Mouse (Mus musculus) embryo, embryonic 10.5 days (tissue): ENCODE data around the gene Mfsd6l.

Experiments
- DNase-seq: peaks from one replicate; pipeline ENCODE4 v3.0.0-alpha.2; 2015; ENCODE audit warnings: low spot score

Mfsd6l gene

DNA sequence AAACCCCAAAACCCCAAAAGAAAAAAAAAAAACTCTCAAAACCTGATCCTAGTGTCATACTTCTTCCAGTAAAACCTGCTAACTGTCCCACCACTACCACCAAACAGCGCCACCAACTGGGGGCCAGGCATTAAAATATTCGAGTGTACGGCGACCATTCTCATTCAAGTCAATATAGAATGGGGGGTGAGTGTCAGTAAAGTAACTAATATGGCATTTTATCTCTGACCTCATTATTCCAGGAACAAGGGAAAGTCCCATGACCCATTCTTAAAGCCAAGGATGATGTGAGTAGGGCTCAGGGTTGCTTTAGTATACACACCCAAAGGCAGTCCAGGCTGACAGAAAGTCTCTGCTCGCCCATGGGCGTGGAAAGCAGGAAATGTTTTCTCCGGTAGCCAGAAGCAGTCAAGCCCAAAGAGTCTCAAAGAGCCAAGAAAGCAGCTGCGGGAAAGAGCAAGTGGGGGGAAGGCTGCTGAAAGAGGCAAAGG lies 2.0 kb upstream of the Mfsd6l start:
- peak; percentile 53 for DNase-seq

DNA sequence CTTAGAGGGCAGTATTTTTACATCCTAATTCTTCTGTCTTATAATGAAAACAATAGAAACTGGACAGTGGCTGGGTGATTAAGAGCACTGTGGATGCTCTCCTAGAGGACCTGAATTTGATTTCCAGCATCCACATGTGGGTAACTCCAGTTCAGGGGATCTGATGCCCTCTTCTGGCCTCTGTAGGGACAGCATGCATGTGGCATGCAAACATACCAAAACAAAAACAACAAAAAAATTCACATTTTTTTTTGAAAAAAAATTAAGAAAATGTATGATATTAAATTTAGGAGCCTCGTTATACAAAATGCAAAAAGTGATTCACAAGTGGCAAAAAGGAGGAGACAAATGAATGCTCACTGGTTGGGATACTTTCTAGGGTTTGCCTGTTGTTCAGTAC lies 3.6 kb downstream of the Mfsd6l start:
- DNase-seq: no peak

GRCm38 (mm10) chr11:68561957-68562950 lies 6.3 kb downstream of the Mfsd6l start:
- DNase-seq: no peak

GRCm38 (mm10) chr11:68564356-68565031 lies 8.5 kb downstream of the Mfsd6l start:
- no peak for DNase-seq

DNA sequence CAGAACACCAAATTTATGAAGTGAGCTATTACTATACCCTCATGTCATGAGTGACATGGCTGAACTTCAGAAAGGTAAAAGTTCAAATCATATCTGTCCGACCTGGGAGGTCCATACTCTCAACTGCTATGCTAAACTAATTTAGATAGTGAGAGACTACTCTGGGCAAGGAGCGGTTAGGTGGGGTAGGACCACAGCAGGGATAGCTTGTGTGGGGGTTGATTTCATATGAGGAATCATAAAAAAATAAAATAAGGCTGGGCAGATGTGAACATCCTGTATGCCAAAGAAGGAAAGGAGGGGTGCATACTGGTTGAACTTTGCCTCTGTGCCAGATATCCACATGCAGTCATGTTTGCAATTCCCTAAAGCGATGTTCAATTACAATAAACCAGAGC lies 9.0 kb downstream of the Mfsd6l start:
- DNase-seq: no peak

DNA sequence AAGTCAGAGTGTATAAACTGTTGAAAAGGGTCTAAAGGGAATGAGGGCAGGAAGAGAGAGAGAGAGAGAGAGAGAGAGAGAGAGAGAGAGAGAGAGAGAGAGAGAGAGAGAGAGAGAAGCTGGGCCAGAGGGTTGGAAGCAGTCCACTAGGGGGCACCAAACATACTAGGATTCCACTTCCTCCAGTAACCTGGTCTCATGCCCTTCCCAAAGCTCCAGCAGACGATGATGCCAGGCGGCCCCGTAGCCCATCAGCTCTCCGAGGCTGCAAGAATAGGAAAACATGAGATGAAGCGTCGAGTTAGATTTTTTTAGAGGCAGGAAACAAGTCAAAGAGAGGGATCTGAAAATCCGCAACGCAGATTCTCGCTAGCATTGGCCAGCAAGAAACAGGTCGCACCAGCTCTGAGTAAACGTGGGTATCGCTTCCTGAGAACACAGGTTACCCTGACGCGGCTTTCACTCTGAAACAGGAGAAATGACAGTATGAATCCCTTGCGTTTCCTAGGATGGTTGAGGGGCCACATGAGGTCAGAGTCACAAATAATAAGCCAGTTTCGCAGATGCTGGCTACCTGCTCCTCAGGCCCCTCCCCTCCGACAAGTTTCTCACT lies 10.6 kb downstream of the Mfsd6l start:
- DNase-seq: peak; percentile 92

- no peak for DNase-seq
Measured at GRCm38 (mm10) chr11:68570861-68571260, 14.9 kb downstream of the Mfsd6l start.

DNA sequence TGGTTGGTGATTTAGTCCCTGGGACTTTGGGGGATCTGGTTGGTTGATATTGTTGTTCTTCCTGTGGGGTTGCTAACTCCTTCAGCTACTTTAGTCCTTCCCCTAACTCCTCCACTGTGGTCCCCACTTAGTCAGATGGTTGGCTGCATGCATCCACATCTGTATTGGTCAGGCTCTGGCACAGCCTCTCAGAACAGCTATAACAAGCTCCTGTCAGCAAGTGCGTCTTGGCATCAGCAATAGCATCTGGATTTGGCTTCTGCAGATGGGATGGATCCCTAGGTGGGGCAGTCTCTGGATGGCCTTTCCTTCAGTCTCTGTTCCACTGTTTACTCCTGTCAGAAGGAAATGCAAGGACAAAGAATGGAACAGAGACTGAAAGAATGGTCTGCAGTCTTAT lies 21.1 kb downstream of the Mfsd6l start:
- DNase-seq: no peak

- DNase-seq: peak; percentile 51
Measured at GRCm38 (mm10) chr11:68579462-68579881, 23.5 kb downstream of the Mfsd6l start.

GRCm38 (mm10) chr11:68580566-68580965 lies 24.6 kb downstream of the Mfsd6l start:
- no peak for DNase-seq

DNA sequence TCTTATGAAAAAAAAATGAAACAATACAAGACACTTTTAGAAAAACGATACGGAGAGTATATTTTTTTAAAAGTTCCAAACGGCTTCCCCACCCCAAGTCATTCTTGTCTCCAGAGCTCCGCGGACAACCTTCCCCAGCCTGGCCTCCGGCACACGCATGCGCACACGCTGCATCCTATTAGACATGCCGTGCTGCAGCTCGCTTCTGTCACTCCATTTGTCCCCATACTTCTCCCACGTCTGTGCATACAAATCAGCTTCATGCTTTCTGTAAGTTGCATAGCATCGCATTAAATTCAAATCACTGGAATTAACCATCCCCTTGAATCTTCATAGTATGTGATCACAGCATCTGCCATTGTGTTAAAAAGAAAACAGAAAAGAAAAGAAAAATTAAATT lies 27.2 kb downstream of the Mfsd6l start:
- DNase-seq: no peak

- DNase-seq: no peak
Measured at GRCm38 (mm10) chr11:68583906-68584480, 28.0 kb downstream of the Mfsd6l start.

- DNase-seq: peak; percentile 68
Measured at GRCm38 (mm10) chr11:68585890-68586289, 29.9 kb downstream of the Mfsd6l start.

- no peak for DNase-seq
Measured at GRCm38 (mm10) chr11:68586721-68587120, 30.7 kb downstream of the Mfsd6l start, which contains the start of gene Ccdc42. Gene Ccdc42 (plus strand): TSS chr11:68587021.

- DNase-seq: peak; percentile 83
Measured at GRCm38 (mm10) chr11:68589055-68589809, 33.2 kb downstream of the Mfsd6l start.

- peak; percentile 84 for DNase-seq
Measured at GRCm38 (mm10) chr11:68591708-68592107, 35.7 kb downstream of the Mfsd6l start.

- DNase-seq: no peak
Measured at GRCm38 (mm10) chr11:68593247-68593646, 37.3 kb downstream of the Mfsd6l start.

- DNase-seq: no peak
Measured at GRCm38 (mm10) chr11:68597912-68598311, 41.9 kb downstream of the Mfsd6l start.

- no peak for DNase-seq
Measured at GRCm38 (mm10) chr11:68600551-68601021, 44.6 kb downstream of the Mfsd6l start.

GRCm38 (mm10) chr11:68601486-68601991 lies 45.6 kb downstream of the Mfsd6l start:
- peak; percentile 57 for DNase-seq
